Mouse (Mus musculus) midbrain, embryonic 12.5 days (tissue): ENCODE data around the gene Dnajc16. TPM values are rescaled to one million over a fixed set of nuclear protein-coding genes. Genes with fewer than 3 reads are reported as not detected.

ENCODE experiments used
- ATAC-seq: fragments of 200-750 bp; cut with Nextera tagmentation; 2 replicates; pipeline ENCODE4 v1.8.0; 2017; ENCODE audit warnings: low read depth, moderate TSS enrichment, moderate library complexity; ENCODE audit not compliant: low FRiP score
- H3K27ac ChIP-seq: fragments of 300-500 bp; sonication (generic); replicated peaks from 2 replicates; pipeline ENCODE4 v1.5.1; 2016; ENCODE audit warnings: mild to moderate bottlenecking
- H3K27me3 ChIP-seq: fragments of 300-500 bp; sonication (generic); 2 replicates; pipeline ENCODE4 v1.6.1; 2016; ENCODE audit warnings: mild to moderate bottlenecking
- H3K36me3 ChIP-seq: fragments of 300-500 bp; sonication (generic); 2 replicates; pipeline ENCODE4 v1.6.1; 2016
- H3K4me1 ChIP-seq: fragments of 300-500 bp; sonication (generic); 2 replicates; pipeline ENCODE4 v1.6.1; 2016
- H3K4me2 ChIP-seq: fragments of 300-500 bp; sonication (generic); replicated peaks from 2 replicates; pipeline ENCODE4 v1.6.1; 2016; ENCODE audit warnings: mild to moderate bottlenecking, moderate library complexity
- H3K4me3 ChIP-seq: fragments of 300-500 bp; sonication (generic); 2 replicates; pipeline ENCODE4 v1.5.1; 2016; ENCODE audit warnings: mild to moderate bottlenecking
- H3K9ac ChIP-seq: fragments of 300-500 bp; sonication (generic); replicated peaks from 2 replicates; pipeline ENCODE4 v1.6.1; 2016; ENCODE audit warnings: mild to moderate bottlenecking, moderate library complexity
- H3K9me3 ChIP-seq: fragments of 300-500 bp; sonication (generic); 2 replicates; pipeline ENCODE4 v1.6.1; 2016; ENCODE audit warnings: mild to moderate bottlenecking
- WGBS: fragments of 180-500 bp; shearing (Covaris S2); methylation state at CpG from one replicate; pipeline ENCODE4 v1.1.7; 2016; 5-methylcytosine and 5-hydroxymethylcytosine counted together
- polyA plus RNA-seq: library from polyadenylated mRNA; unstranded; fragments of >200 nt; fragmentation: Nextera tagmentation; extraction: Ambion mirVana; gene quantifications from 2 replicates; pipeline ENCODE4 v1.2.1, GENCODE M21; 2016

Dnajc16 gene
- polyA plus RNA-seq, 1 experiment from 2014 or later, result 6.7 TPM

DNA sequence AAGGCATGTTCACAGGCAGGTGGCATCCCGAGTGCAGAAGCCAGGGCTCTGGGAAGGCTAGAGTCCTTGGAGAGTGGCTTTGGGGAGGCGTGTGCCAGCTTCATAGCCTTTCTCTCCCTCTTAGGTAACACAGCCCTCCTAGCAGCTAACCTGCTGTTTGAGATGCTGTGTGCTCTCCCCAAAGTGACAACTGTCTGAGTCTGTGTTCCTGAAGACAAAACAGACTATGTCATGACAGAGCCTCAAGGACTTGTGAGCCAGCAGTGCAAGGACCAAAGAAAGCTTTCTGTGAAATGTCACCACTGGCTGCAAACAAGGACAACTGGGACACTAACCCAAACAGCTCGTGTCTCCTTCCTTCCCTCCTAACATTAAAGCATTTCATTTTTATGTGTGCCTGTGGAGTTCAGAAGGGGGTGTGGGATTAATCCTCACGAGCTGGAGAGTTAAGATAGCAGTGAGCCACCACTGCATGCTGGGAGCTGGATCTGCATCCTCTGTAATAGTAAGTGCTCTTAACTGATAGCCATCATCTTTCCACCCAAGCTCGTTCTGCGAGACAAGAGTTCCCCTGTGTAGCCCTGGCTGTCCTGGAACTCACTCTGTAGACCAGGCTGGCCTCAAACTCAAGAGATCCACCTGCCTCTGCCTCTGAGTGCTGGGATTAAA, 31.7 kb downstream of the Dnajc16 start:
- peaks cover 30% of the 10 kb centered on the region for H3K36me3 ChIP-seq
- 74% methylated on average over 6 of the region's 6 CpGs for WGBS
- no peak for ATAC-seq
- no peaks in the 10 kb centered on the region for H3K4me1 ChIP-seq
- H3K27me3 ChIP-seq, result no peaks in the 10 kb centered on the region
- H3K9me3 ChIP-seq, result no peaks in the 10 kb centered on the region
- no peak overlapping the region for H3K4me2 ChIP-seq
- H3K9ac ChIP-seq, result no peak overlapping the region
- H3K4me3 ChIP-seq, result no peak overlapping the region
- H3K27ac ChIP-seq, result no peak overlapping the region

GRCm38 (mm10) chr4:141757124-141757523, 33.6 kb downstream of the Dnajc16 start:
- ATAC-seq, result no peak
- Histone ChIP-seq H3K4me3 (no peak overlapping the region), H3K9me3 (no peaks in the 10 kb centered on the region), H3K4me1 (no peaks in the 10 kb centered on the region), H3K4me2 (no peak overlapping the region), H3K9ac (no peak overlapping the region), H3K27ac (no peak overlapping the region), H3K36me3 (peaks cover 12% of the 10 kb centered on the region), H3K27me3 (no peaks in the 10 kb centered on the region)
- 99% methylated on average over 3 of the region's 3 CpGs for WGBS

- no peak for ATAC-seq
- H3K27me3 ChIP-seq, result no peaks in the 10 kb centered on the region
- WGBS, result 91% methylated on average over 19 of the region's 19 CpGs
- no peaks in the 10 kb centered on the region for H3K9me3 ChIP-seq
- H3K36me3 ChIP-seq, result peaks cover 3% of the 10 kb centered on the region; the same call in 1 of the 2 replicates
- no peak overlapping the region for H3K4me3 ChIP-seq
- no peaks in the 10 kb centered on the region for H3K4me1 ChIP-seq
- H3K9ac ChIP-seq, result no peak overlapping the region
- no peak overlapping the region for H3K27ac ChIP-seq
- H3K4me2 ChIP-seq, result no peak overlapping the region
Observed at GRCm38 (mm10) chr4:141755375-141755930, 35.3 kb downstream of the Dnajc16 start.

- Histone ChIP-seq H3K27ac (0 out of 2 replicates have a peak overlapping the region, but pooled peaks have one; percentile 30), H3K27me3 (no peaks in the 10 kb centered on the region), H3K9me3 (no peaks in the 10 kb centered on the region), H3K9ac (no peak overlapping the region), H3K4me3 (no peak overlapping the region), H3K4me1 (no peaks in the 10 kb centered on the region), H3K36me3 (no peaks in the 10 kb centered on the region), H3K4me2 (no peak overlapping the region)
- WGBS, result 28% methylated on average over 4 of the region's 4 CpGs
- no peak for ATAC-seq
Observed at GRCm38 (mm10) chr4:141752076-141752421, 38.7 kb downstream of the Dnajc16 start.

- H3K9me3 ChIP-seq, result no peaks in the 10 kb centered on the region
- no peaks in the 10 kb centered on the region for H3K27me3 ChIP-seq
- no peak overlapping the region for H3K9ac ChIP-seq
- 45% methylated on average over 4 of the region's 4 CpGs for WGBS
- no peak overlapping the region for H3K4me3 ChIP-seq
- H3K4me1 ChIP-seq, result no peaks in the 10 kb centered on the region
- ATAC-seq, result no peak
- H3K36me3 ChIP-seq, result no peaks in the 10 kb centered on the region
- H3K4me2 ChIP-seq, result no peak overlapping the region
- H3K27ac ChIP-seq, result 0 out of 2 replicates have a peak overlapping the region, but pooled peaks have one; percentile 30
Observed at GRCm38 (mm10) chr4:141751419-141752075, 39.2 kb downstream of the Dnajc16 start.

GRCm38 (mm10) chr4:141750826-141751225, 39.9 kb downstream of the Dnajc16 start:
- no peaks in the 10 kb centered on the region for H3K9me3 ChIP-seq
- no peaks in the 10 kb centered on the region for H3K36me3 ChIP-seq
- ATAC-seq, result no peak
- H3K9ac ChIP-seq, result no peak overlapping the region
- H3K4me1 ChIP-seq, result no peaks in the 10 kb centered on the region
- H3K27me3 ChIP-seq, result no peaks in the 10 kb centered on the region
- no peak overlapping the region for H3K4me2 ChIP-seq
- H3K27ac ChIP-seq, result no peak overlapping the region
- WGBS, result 62% methylated on average over 3 of the region's 3 CpGs
- no peak overlapping the region for H3K4me3 ChIP-seq

GRCm38 (mm10) chr4:141749557-141749956, 41.2 kb downstream of the Dnajc16 start:
- Histone ChIP-seq H3K4me1 (no peaks in the 10 kb centered on the region), H3K4me3 (no peak overlapping the region), H3K27ac (no peak overlapping the region), H3K4me2 (no peak overlapping the region), H3K9me3 (no peaks in the 10 kb centered on the region), H3K9ac (no peak overlapping the region), H3K27me3 (no peaks in the 10 kb centered on the region), H3K36me3 (no peaks in the 10 kb centered on the region)
- ATAC-seq, result no peak
- WGBS, result 48% methylated on average over 11 of the region's 11 CpGs

DNA sequence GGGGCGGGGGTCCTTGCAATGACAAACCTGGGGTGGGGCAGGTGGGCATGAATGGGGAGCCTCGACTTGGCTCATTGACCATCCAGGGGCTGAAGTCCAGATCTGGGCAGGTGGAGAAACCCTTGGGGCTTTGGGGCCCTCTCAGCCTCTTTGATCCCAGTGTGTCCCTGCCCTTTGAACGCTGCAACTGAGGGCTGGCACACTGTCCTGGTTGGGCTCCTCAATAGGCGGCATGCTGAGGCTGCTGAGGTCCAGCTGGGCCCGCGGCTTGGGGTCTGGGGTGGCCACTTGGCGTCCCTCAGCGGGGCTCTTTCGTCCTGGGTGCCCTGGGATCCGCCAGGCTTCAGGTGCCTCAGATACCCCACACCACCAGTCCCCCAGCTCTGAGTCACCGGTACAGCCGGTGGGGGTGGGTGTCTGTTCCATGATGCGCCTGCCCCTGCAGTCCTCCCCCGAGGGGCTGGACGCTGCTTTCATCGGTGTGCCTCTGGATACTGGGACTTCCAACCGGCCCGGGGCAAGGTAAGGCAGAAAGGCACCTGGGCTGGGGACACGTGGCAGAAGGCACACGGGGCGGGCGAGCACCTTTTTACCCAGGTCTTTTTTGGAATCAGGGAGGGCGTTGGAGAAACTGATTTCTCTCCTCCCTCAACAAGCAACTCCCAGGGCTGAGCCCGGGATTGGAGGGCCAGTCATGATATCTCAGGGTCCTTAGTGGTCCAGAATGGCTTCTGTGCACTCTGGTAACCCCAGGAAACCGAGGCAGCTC, 44.0 kb downstream of the Dnajc16 start, which contains the start of gene Agmat:
Gene Agmat, plus strand, starts transcription at position 95 of the 769 bp plus-strand sequence.
- no peak within 1 kb of the TSS for H3K4me3 ChIP-seq
- H3K4me2 ChIP-seq, result no peak within 1 kb of the TSS
- H3K27ac ChIP-seq, result no peak within 1 kb of the TSS
- no peaks in the 10 kb centered on the region for H3K36me3 ChIP-seq
- 0 out of 2 replicates have a peak within 1 kb of the TSS, but pooled peaks have one; percentile 15 for H3K9ac ChIP-seq
- no peaks in the 10 kb centered on the region for H3K9me3 ChIP-seq
- H3K4me1 ChIP-seq, result no peaks in the 10 kb centered on the region
- H3K27me3 ChIP-seq, result no peaks in the 10 kb centered on the region
- no peak for ATAC-seq
- WGBS, result 27% methylated on average over 25 of the region's 25 CpGs

DNA sequence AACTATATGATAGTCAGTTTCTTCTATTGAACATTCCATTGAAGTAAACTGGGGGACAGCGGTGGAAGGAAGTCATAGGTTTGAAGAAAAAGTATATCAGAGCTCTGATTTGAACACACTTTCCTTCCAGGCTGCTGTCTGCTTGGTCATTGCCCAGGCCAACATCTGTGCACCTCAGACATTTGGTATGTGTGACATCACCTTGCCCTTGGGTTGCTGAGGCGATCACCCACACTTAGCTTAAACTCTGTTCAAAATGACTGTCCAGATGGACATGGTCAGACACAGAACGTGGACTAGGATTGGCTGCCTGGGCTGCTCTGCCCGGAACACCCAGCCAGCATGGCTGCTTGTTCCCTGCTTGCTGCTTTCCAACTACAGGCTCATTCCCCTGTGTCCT, 48.4 kb downstream of the Dnajc16 start:
- H3K4me2 ChIP-seq, result no peak overlapping the region
- no peaks in the 10 kb centered on the region for H3K27me3 ChIP-seq
- WGBS, result 89% methylated on average over 4 of the region's 4 CpGs
- no peak overlapping the region for H3K27ac ChIP-seq
- no peak for ATAC-seq
- H3K4me1 ChIP-seq, result no peaks in the 10 kb centered on the region
- no peak overlapping the region for H3K9ac ChIP-seq
- no peaks in the 10 kb centered on the region; the same call in 1 of the 2 replicates for H3K9me3 ChIP-seq
- H3K4me3 ChIP-seq, result no peak overlapping the region
- no peaks in the 10 kb centered on the region for H3K36me3 ChIP-seq

DNA sequence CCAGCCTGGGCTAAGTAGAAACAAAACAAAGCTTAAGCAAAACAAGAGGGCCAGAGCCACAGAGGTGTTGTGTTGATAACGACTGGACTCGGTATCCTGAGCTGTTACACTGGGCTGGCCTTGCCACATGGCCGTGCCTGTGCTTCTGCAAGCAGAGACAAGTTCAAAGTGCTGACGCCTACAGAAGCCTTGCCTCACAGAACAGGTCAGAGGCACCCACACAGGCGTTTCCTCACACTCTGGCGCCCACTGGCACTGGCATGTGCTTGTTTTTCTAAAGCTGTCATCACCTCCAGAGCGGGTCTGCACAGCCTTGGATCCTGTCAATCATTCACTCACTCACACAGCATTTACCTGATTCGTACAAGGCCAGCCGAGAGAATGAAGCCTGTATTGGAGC, 48.9 kb downstream of the Dnajc16 start:
- Histone ChIP-seq H3K27me3 (no peaks in the 10 kb centered on the region), H3K9me3 (no peaks in the 10 kb centered on the region; the same call in 1 of the 2 replicates), H3K27ac (no peak overlapping the region), H3K4me2 (no peak overlapping the region), H3K36me3 (no peaks in the 10 kb centered on the region), H3K4me1 (no peaks in the 10 kb centered on the region), H3K9ac (0 out of 2 replicates have a peak overlapping the region, but pooled peaks have one; percentile 4), H3K4me3 (no peak overlapping the region)
- no peak for ATAC-seq
- 72% methylated on average over 9 of the region's 9 CpGs for WGBS

- 82% methylated on average over 8 of the region's 8 CpGs for WGBS
- no peak overlapping the region for H3K27ac ChIP-seq
- H3K36me3 ChIP-seq, result no peaks in the 10 kb centered on the region
- H3K9ac ChIP-seq, result no peak overlapping the region
- no peak overlapping the region for H3K4me3 ChIP-seq
- H3K4me2 ChIP-seq, result no peak overlapping the region
- ATAC-seq, result no peak
- H3K27me3 ChIP-seq, result no peaks in the 10 kb centered on the region
- H3K4me1 ChIP-seq, result peaks cover 3% of the 10 kb centered on the region
- H3K9me3 ChIP-seq, result no peaks in the 10 kb centered on the region; the same call in 1 of the 2 replicates
Observed at GRCm38 (mm10) chr4:141738015-141738414, 52.7 kb downstream of the Dnajc16 start.

DNA sequence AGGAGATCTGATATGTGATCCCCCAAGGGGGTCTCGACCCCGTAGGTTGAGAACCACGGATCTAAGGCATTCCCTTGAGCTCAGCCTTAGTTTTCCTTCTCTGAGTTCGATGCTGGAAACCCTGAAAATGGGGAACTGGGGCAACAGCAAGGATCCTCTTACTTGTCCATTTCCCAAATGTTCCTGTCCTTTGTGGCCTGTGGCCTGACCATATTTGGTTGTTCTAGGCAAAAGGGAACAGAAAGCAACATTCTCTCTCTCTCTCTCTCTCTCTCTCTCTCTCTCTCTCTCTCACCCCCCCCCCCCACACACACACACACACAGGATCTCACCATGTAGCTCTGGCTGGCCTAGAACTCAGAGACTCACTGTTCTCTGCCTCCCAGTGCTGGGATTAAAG, 53.9 kb downstream of the Dnajc16 start:
- H3K4me1 ChIP-seq, result peaks cover 3% of the 10 kb centered on the region
- no peaks in the 10 kb centered on the region; the same call in 1 of the 2 replicates for H3K9me3 ChIP-seq
- H3K4me2 ChIP-seq, result no peak overlapping the region
- no peak overlapping the region for H3K9ac ChIP-seq
- no peaks in the 10 kb centered on the region for H3K27me3 ChIP-seq
- no peak for ATAC-seq
- 71% methylated on average over 4 of the region's 4 CpGs for WGBS
- no peak overlapping the region for H3K27ac ChIP-seq
- no peaks in the 10 kb centered on the region for H3K36me3 ChIP-seq
- no peak overlapping the region for H3K4me3 ChIP-seq
